Mouse (Mus musculus): Measurements from ENCODE around the gene Tcp11l2. TPM values are rescaled to one million over a fixed set of nuclear protein-coding genes. Genes with fewer than 3 reads are reported as not detected.
A peak's percentile ranks its signal among the peaks of the same experiment; 100 is the strongest.

Gene Tcp11l2
- total and polyA plus RNA-seq, 2 experiments from 2014 or later, result 10.5 to 15.0 TPM

GRCm38 (mm10) chr10:84636656-84637055 lies 60.2 kb downstream of the Tcp11l2 start:
- Histone ChIP-seq H3K4me3 (ENCODE audit: low read depth, low read length) (no peak overlapping the region), H3K4me1 (ENCODE audit: insufficient read depth, low read length) (no peaks in the 10 kb centered on the region), H3K9ac (replicated peaks; ENCODE audit: low read length, poor library complexity, severe bottlenecking) (no peak overlapping the region), H3K9me3 (ENCODE audit: low read length) (no peaks in the 10 kb centered on the region), H3K4me2 (ENCODE audit: low read depth, low read length, poor library complexity, severe bottlenecking) (no peak overlapping the region), H3K36me3 (ENCODE audit: insufficient read depth, low read length) (peaks cover 39% of the 10 kb centered on the region), H3K27me3 (ENCODE audit: insufficient read depth, low read length) (no peaks in the 10 kb centered on the region), H3K27ac (ENCODE audit: low read depth, low read length) (no peak overlapping the region)
- ATAC-seq (ENCODE audit: low FRiP score) (no peak), DNase-seq (ENCODE audit: low spot score) (no peak)
- 93% methylated on average over 10 of the region's 10 CpGs for WGBS
- TF ChIP-seq CTCF (IDR thresholded peaks at IDR 0.05), result no peak

DNA sequence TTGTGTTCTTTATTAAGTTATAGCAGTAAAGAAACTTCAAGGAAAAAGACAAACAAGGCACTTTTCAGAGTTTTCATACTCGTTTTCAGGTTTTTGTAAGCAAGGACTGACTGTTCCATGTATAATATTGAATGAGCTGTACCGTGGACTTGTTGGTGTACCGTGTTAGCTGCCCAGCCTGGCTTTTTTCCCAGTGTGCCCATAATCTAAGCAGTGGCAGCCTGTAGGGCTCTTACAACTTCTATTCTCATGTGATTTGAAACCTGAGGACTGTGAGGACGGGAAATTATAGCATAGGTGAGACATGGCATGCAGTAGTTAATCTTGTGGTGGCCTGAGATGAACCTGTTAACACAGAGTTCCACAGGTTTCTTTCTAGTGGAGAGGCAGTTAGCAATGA lies 62.0 kb downstream of the Tcp11l2 start:
- no peak overlapping the region for H3K27ac ChIP-seq (ENCODE audit: low read depth, low read length)
- H3K9ac ChIP-seq (replicated peaks; ENCODE audit: low read length, poor library complexity, severe bottlenecking), result no peak overlapping the region
- DNase-seq (ENCODE audit: low spot score) (no peak), ATAC-seq (ENCODE audit: low FRiP score) (no peak)
- no peak overlapping the region for H3K4me3 ChIP-seq (ENCODE audit: low read depth, low read length)
- 92% methylated on average over 4 of the region's 4 CpGs for WGBS
- no peak overlapping the region for H3K4me2 ChIP-seq (ENCODE audit: low read depth, low read length, poor library complexity, severe bottlenecking)
- TF ChIP-seq CTCF (IDR thresholded peaks at IDR 0.05), result no peak
- no peaks in the 10 kb centered on the region for H3K9me3 ChIP-seq (ENCODE audit: low read length)
- H3K27me3 ChIP-seq (ENCODE audit: insufficient read depth, low read length), result no peaks in the 10 kb centered on the region
- peaks cover 27% of the 10 kb centered on the region for H3K36me3 ChIP-seq (ENCODE audit: insufficient read depth, low read length)
- H3K4me1 ChIP-seq (ENCODE audit: insufficient read depth, low read length), result no peaks in the 10 kb centered on the region

GRCm38 (mm10) chr10:84639525-84640287 lies 63.3 kb downstream of the Tcp11l2 start:
- no peak for TF ChIP-seq CTCF (IDR thresholded peaks at IDR 0.05)
- H3K4me2 ChIP-seq (ENCODE audit: low read depth, low read length, poor library complexity, severe bottlenecking), result no peak overlapping the region
- 77% methylated on average over 4 of the region's 4 CpGs for WGBS
- H3K36me3 ChIP-seq (ENCODE audit: insufficient read depth, low read length), result peaks cover 23% of the 10 kb centered on the region
- H3K4me3 ChIP-seq (ENCODE audit: low read depth, low read length), result no peak overlapping the region
- DNase-seq (ENCODE audit: low spot score) (no peak), ATAC-seq (ENCODE audit: low FRiP score) (no peak)
- no peak overlapping the region for H3K9ac ChIP-seq (replicated peaks; ENCODE audit: low read length, poor library complexity, severe bottlenecking)
- H3K27me3 ChIP-seq (ENCODE audit: insufficient read depth, low read length), result no peaks in the 10 kb centered on the region
- H3K9me3 ChIP-seq (ENCODE audit: low read length), result no peaks in the 10 kb centered on the region
- no peaks in the 10 kb centered on the region for H3K4me1 ChIP-seq (ENCODE audit: insufficient read depth, low read length)
- H3K27ac ChIP-seq (ENCODE audit: low read depth, low read length), result no peak overlapping the region

DNA sequence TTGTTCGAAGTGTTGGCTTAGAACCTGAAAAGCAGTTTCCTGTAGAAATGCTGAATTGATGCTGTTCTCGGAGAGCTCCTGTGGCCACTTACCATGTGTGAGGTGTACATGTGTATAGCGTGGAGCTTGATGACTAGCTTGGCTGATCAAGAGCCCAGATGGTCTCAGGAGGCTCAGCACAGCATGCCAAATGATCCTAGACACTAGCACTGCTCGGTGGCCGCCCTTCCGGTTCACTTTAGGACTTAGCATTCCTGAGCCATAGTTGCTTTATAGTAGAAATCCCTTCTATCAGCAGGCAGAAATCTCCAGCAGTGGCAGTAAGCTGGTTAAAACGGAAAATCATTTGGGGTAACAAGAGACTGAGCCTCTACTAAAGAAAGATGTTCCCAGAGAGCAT lies 64.4 kb downstream of the Tcp11l2 start:
- Histone ChIP-seq H3K4me2 (ENCODE audit: low read depth, low read length, poor library complexity, severe bottlenecking) (no peak overlapping the region), H3K27me3 (ENCODE audit: insufficient read depth, low read length) (no peaks in the 10 kb centered on the region), H3K27ac (ENCODE audit: low read depth, low read length) (no peak overlapping the region), H3K4me3 (ENCODE audit: low read depth, low read length) (no peak overlapping the region), H3K9me3 (ENCODE audit: low read length) (no peaks in the 10 kb centered on the region), H3K36me3 (ENCODE audit: insufficient read depth, low read length) (peaks cover 23% of the 10 kb centered on the region), H3K9ac (replicated peaks; ENCODE audit: low read length, poor library complexity, severe bottlenecking) (no peak overlapping the region), H3K4me1 (ENCODE audit: insufficient read depth, low read length) (no peaks in the 10 kb centered on the region)
- no peak for ATAC-seq (ENCODE audit: low FRiP score)
- WGBS, result 58% methylated on average over 7 of the region's 7 CpGs
- no peak for TF ChIP-seq CTCF (IDR thresholded peaks at IDR 0.05)
- no peak for DNase-seq (ENCODE audit: low spot score)

DNA sequence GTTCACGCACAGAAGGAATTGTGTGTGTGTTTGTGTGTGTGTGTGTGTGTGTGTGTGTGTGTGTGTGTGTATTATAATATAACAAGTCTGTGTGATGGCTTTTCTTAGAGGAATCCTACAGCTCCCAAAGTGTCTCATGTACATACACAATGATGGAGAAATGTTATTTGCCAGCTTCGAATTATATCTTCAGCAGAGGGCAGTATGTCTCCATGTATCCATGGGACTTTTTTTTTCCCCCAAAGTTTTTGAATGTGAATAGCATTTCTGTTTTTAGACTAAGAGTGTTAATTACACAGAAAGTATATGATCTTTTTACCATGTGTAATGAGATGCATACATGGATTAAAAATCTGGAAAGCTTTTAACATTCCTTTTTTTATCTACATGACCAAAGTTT lies 65.2 kb downstream of the Tcp11l2 start:
- peak; percentile 76 for TF ChIP-seq CTCF (IDR thresholded peaks at IDR 0.05)
- ATAC-seq (ENCODE audit: low FRiP score) (no peak), DNase-seq (ENCODE audit: low spot score) (peak; percentile 64)
- Histone ChIP-seq H3K27me3 (ENCODE audit: insufficient read depth, low read length) (no peaks in the 10 kb centered on the region), H3K27ac (ENCODE audit: low read depth, low read length) (no peak overlapping the region), H3K4me1 (ENCODE audit: insufficient read depth, low read length) (no peaks in the 10 kb centered on the region), H3K36me3 (ENCODE audit: insufficient read depth, low read length) (peaks cover 17% of the 10 kb centered on the region), H3K4me3 (ENCODE audit: low read depth, low read length) (no peak overlapping the region), H3K4me2 (ENCODE audit: low read depth, low read length, poor library complexity, severe bottlenecking) (no peak overlapping the region), H3K9ac (replicated peaks; ENCODE audit: low read length, poor library complexity, severe bottlenecking) (no peak overlapping the region), H3K9me3 (ENCODE audit: low read length) (no peaks in the 10 kb centered on the region)
- WGBS, result 69% methylated on average over 2 of the region's 2 CpGs

DNA sequence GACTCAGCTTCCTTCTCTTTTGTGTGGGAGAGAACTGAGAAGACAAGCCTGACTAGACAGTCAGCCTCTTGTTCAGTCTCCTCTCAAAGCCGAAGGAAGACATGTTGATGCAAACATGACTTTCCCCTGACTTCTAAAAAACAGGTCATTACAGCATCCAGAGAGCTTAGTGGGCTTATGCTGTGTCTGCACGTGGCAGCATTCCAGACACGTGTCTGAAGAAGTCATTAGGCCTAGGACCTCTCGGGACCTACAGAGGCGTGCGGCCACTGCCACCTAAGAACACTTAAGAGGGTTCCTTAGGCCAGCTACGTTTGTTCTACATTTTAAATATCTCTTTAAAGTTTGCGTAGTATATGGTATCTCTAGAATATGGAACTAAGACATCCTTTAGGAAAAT lies 69.5 kb downstream of the Tcp11l2 start:
- Histone ChIP-seq H3K36me3 (ENCODE audit: insufficient read depth, low read length) (peaks cover 13% of the 10 kb centered on the region; the same call in 1 of the 2 replicates), H3K27me3 (ENCODE audit: insufficient read depth, low read length) (no peaks in the 10 kb centered on the region), H3K27ac (ENCODE audit: low read depth, low read length) (no peak overlapping the region), H3K4me2 (ENCODE audit: low read depth, low read length, poor library complexity, severe bottlenecking) (no peak overlapping the region), H3K9ac (replicated peaks; ENCODE audit: low read length, poor library complexity, severe bottlenecking) (no peak overlapping the region), H3K9me3 (ENCODE audit: low read length) (no peaks in the 10 kb centered on the region), H3K4me1 (ENCODE audit: insufficient read depth, low read length) (no peaks in the 10 kb centered on the region), H3K4me3 (ENCODE audit: low read depth, low read length) (no peak overlapping the region)
- no peak for DNase-seq (ENCODE audit: low spot score)
- no peak for ATAC-seq (ENCODE audit: low FRiP score)
- WGBS, result 71% methylated on average over 8 of the region's 8 CpGs
- TF ChIP-seq CTCF (IDR thresholded peaks at IDR 0.05), result no peak

Measured in midbrain, postnatal 0 days (tissue).